Mouse (Mus musculus) c-Kit-positive CD71-positive TER-119-positive erythroid progenitor cells, embryonic 14.5 days (primary cell): ENCODE measurements around the gene Pspn.
A peak's percentile ranks its signal among the peaks of the same experiment; 100 is the strongest.

ENCODE experiments used
- DNase-seq: peaks from one replicate; pipeline ENCODE4 v3.0.0-alpha.2; 2013; ENCODE audit warnings: low spot score

The Pspn gene

GRCm38 (mm10) chr17:56999968-57000609 is at the start of gene Pspn:
Gene Pspn (minus strand): TSS chr17:57000018.
- no peak for DNase-seq

- no peak for DNase-seq
Observed at GRCm38 (mm10) chr17:57048816-57049215, 49.0 kb upstream of the Pspn start.

- no peak for DNase-seq
Observed at GRCm38 (mm10) chr17:57047406-57047805, 47.6 kb upstream of the Pspn start.

- no peak for DNase-seq
Observed at GRCm38 (mm10) chr17:57041554-57041953, 41.7 kb upstream of the Pspn start, which contains the start of gene Slc25a41. Gene Slc25a41 (minus strand): TSS chr17:57041654.

- DNase-seq: no peak
Observed at GRCm38 (mm10) chr17:57038978-57039377, 39.2 kb upstream of the Pspn start.

- no peak for DNase-seq
Observed at GRCm38 (mm10) chr17:57032854-57033253, 33.0 kb upstream of the Pspn start.

GRCm38 (mm10) chr17:57031661-57032420 is 32.0 kb upstream of the Pspn start:
- peak; percentile 100 for DNase-seq

- DNase-seq: no peak
Observed at GRCm38 (mm10) chr17:57030931-57031660, 31.3 kb upstream of the Pspn start, which contains the start of gene Khsrp. Gene Khsrp (minus strand): TSS chr17:57031522.

GRCm38 (mm10) chr17:57029691-57030090 is 29.9 kb upstream of the Pspn start:
- peak; percentile 65 for DNase-seq

GRCm38 (mm10) chr17:57027471-57027870 is 27.7 kb upstream of the Pspn start:
- DNase-seq: peak; percentile 46

- no peak for DNase-seq
Observed at GRCm38 (mm10) chr17:57020960-57021359, 21.1 kb upstream of the Pspn start.

GRCm38 (mm10) chr17:57019693-57020092 is 19.9 kb upstream of the Pspn start:
- DNase-seq: peak; percentile 74

GRCm38 (mm10) chr17:57012245-57012795 is 12.5 kb upstream of the Pspn start:
- peak; percentile 42 for DNase-seq

GRCm38 (mm10) chr17:57011236-57012141 is 11.7 kb upstream of the Pspn start, which contains the start of the genes Gtf2f1 and Gm17949:
Gene Gtf2f1 (minus strand): TSS chr17:57011288.
Gene Gm17949 (plus strand): TSS chr17:57011469.
- DNase-seq: peak; percentile 98

- DNase-seq: no peak
Observed at GRCm38 (mm10) chr17:57010911-57011235, 11.1 kb upstream of the Pspn start.

- DNase-seq: no peak
Observed at GRCm38 (mm10) chr17:57007137-57007905, 7.5 kb upstream of the Pspn start.

GRCm38 (mm10) chr17:57003994-57004393 is 4.2 kb upstream of the Pspn start:
- DNase-seq: peak; percentile 52

- no peak for DNase-seq
Observed at GRCm38 (mm10) chr17:57001228-57001627, 1.4 kb upstream of the Pspn start.

GRCm38 (mm10) chr17:56999414-56999813 is 404 bp downstream of the Pspn start:
- no peak for DNase-seq

GRCm38 (mm10) chr17:56997029-56997667 is 2.7 kb downstream of the Pspn start, which contains the start of gene Alkbh7:
Gene Alkbh7 (plus strand): TSS chr17:56997339.
- DNase-seq: peak; percentile 98
